ENCODE assay signal across 29 mouse cellular contexts in genomic region chr7:30518325-30518724, GRCm38 (mm10). TPM values are rescaled to one million over a fixed set of nuclear protein-coding genes. Genes with fewer than 3 reads are reported as not detected.
DNase-seq lines count a peak whose midpoint lies in the region; ATAC-seq and TF ChIP-seq lines count a peak whose summit lies in the region.
"Had no signal": no experiment of that assay in that cellular context is flagged by ENCODE, and none has a peak within 500 bp of the region (broad histone marks: within the 10 kb centered on the region; RNA-seq: fewer than 3 reads in every experiment).

No protein-coding gene starts in this region.

- ATAC-seq in granulocyte monocyte progenitor cell, adult 5-6 weeks (replicated peaks; ENCODE audit: poor library complexity, severe bottlenecking), result peak; percentile 14; the same call in 1 of the 2 replicates
- ATAC-seq: forebrain, embryonic 14.5 days had no signal

- H3K4me3 ChIP-seq in layer of hippocampus, adult 2 months, result no peak overlapping the region
- no peak overlapping the region for H3K4me3 ChIP-seq in testis, adult 2 months (ENCODE audit: control insufficient read depth, low read depth, low read length)
- H3K4me3 ChIP-seq in ES-E14 (ENCODE audit: insufficient read depth in 1 of 2, low read depth in 1 of 2, low read length in 2 of 2, poor library complexity in 1 of 2, severe bottlenecking in 1 of 2), result peak overlapping the region; percentile 2 to 13; a peak in 1 of 4 replicates
- H3K4me3 ChIP-seq: heart, embryonic 12.5 days; limb, embryonic 12.5 days; stomach, embryonic 15.5 days had no signal

- no peaks in the 10 kb centered on the region for H3K9me3 ChIP-seq in ES-E14 (ENCODE audit: control insufficient read depth, insufficient read depth, low read depth, low read length)
- H3K9me3 ChIP-seq: heart, embryonic 12.5 days; limb, embryonic 12.5 days; stomach, embryonic 15.5 days had no signal

- TF ChIP-seq CTCF in layer of hippocampus, adult 2 months (conservative IDR thresholded peaks at IDR 0.05), result peak; percentile 30
- TF ChIP-seq CTCF in testis, adult 2 months (IDR thresholded peaks at IDR 0.05; ENCODE audit: control insufficient read depth, insufficient read depth, insufficient replicate concordance, low read depth, low read length), result peak; percentile 11; the same call in 1 of the 2 replicates

- in situ Hi-C loops in ES-E14 (cut with MboI; ENCODE audit: low sequenced_read_pairs in 2 of 2, unreplicated experiment in 2 of 2), result no loop called here

- H3K27ac ChIP-seq in layer of hippocampus, adult 2 months, result no peak overlapping the region
- H3K27ac ChIP-seq in testis, adult 2 months (ENCODE audit: control insufficient read depth, insufficient read depth, low read depth, low read length), result no peak overlapping the region
- no peak overlapping the region for H3K27ac ChIP-seq in ES-E14 (ENCODE audit: insufficient read depth, low read depth, low read length, poor library complexity, severe bottlenecking)
- H3K27ac ChIP-seq: hindbrain, embryonic 14.5 days; limb, embryonic 12.5 days; stomach, embryonic 15.5 days had no signal

- no peaks in the 10 kb centered on the region for H3K36me3 ChIP-seq in testis, adult 2 months (ENCODE audit: control insufficient read depth, insufficient read depth, low read length)
- no peaks in the 10 kb centered on the region for H3K36me3 ChIP-seq in ES-E14 (ENCODE audit: control insufficient read depth, insufficient read depth, low read length, poor library complexity, severe bottlenecking)

- TF ChIP-seq POLR2A in testis, adult 2 months (IDR thresholded peaks at IDR 0.05; ENCODE audit: control insufficient read depth, low read depth, low read length), result no peak

- DNase-seq in layer of hippocampus, adult 2 months (ENCODE audit: low spot score in 2 of 2), result no peak
- DNase-seq in layer of hippocampus, postnatal 36 days, result no peak
- no peak for DNase-seq in testis, postnatal 10 days (ENCODE audit: low spot score)
- no peak for DNase-seq in ES-E14 (ENCODE audit: low read depth, low spot score)
- DNase-seq in embryo, embryonic 9.5 days (ENCODE audit: extremely low spot score), result no peak
- DNase-seq: adrenal gland, postnatal 36 days; cerebellum, adult 11 months; cerebellum, postnatal 14 days; gastrocnemius, postnatal 14 days; heart, adult 18-20 months; heart, postnatal 14 days; kidney, adult 8-10 months; kidney, postnatal 14 days; lung, postnatal 14 days had no signal

- no peak overlapping the region for H3K9ac ChIP-seq in ES-E14 (ENCODE audit: insufficient read depth, low read depth, low read length, poor library complexity, severe bottlenecking)
- H3K9ac ChIP-seq: heart, embryonic 12.5 days; hindbrain, embryonic 14.5 days; limb, embryonic 12.5 days; stomach, embryonic 15.5 days had no signal

- H3K4me1 ChIP-seq in testis, adult 2 months (ENCODE audit: control insufficient read depth, insufficient read depth, low read length), result peaks cover 23% of the 10 kb centered on the region
- peaks cover 2 to 4% of the 10 kb centered on the region in 2 experiments; a peak in 2 of 4 replicates for H3K4me1 ChIP-seq in ES-E14 (ENCODE audit: control insufficient read depth in 2 of 2, insufficient read depth in 2 of 2, low read length in 2 of 2, poor library complexity in 1 of 2)
- H3K4me1 ChIP-seq: heart, embryonic 12.5 days; limb, embryonic 12.5 days; stomach, embryonic 15.5 days had no signal

- no peaks in the 10 kb centered on the region for H3K27me3 ChIP-seq in testis, adult 2 months (ENCODE audit: control insufficient read depth, insufficient read depth, low read length)
- H3K27me3 ChIP-seq: limb, embryonic 12.5 days; stomach, embryonic 15.5 days had no signal

TF ChIP-seq in ES-E14, 5 proteins besides CTCF, POLR2A, EP300 and RAD21:
- no peak for TF ChIP-seq MAFK (IDR thresholded peaks at IDR 0.05; ENCODE audit: insufficient read depth, low read depth, low read length)
- TF ChIP-seq ZNF384 (IDR thresholded peaks at IDR 0.05; ENCODE audit: low read depth, low read length), result no peak
- no peak for TF ChIP-seq ZC3H11A (IDR thresholded peaks at IDR 0.05; ENCODE audit: borderline replicate concordance, low read depth, low read length)
- TF ChIP-seq CHD2 (IDR thresholded peaks at IDR 0.05; ENCODE audit: low read depth, low read length), result no peak
- no peak for TF ChIP-seq HCFC1 (IDR thresholded peaks at IDR 0.05; ENCODE audit: borderline replicate concordance, insufficient read depth, low read length)

RNA-seq across cellular contexts. Expression of gene Arhgap33, which starts 16.5 kb away (rescaled TPM):
- 100 to 1,000 TPM; 101 to 119 TPM for total RNA-seq in layer of hippocampus, adult 2 months (2021)
- total RNA-seq in layer of hippocampus, postnatal 36 days (2021), result 100 to 1,000 TPM; 104 to 111 TPM
- polyA plus RNA-seq in testis, adult 2 months (2012; rRNA removed), result 136 TPM in 2 replicates
- total RNA-seq in ES-E14 (2012; rRNA removed), result 1.0 and 1.4 TPM in 2 replicates
- total RNA-seq in granulocyte monocyte progenitor cell, adult 5-6 weeks (2014; fragmentation: Nextera tagmentation), result 7.0 and 8.6 TPM in 2 replicates
- 3.7 and 3.8 TPM in 2 replicates for total RNA-seq in granulocyte monocyte progenitor cell, adult 5-6 weeks (2017)

RNA-seq across cellular contexts. Expression of gene Prodh2, which starts 24.9 kb away (rescaled TPM):
- total RNA-seq in layer of hippocampus, adult 2 months (2021), result not detected
- total RNA-seq in layer of hippocampus, postnatal 36 days (2021), result under 1 TPM in 1 of 2 experiments, not detected in 1; 0.73 TPM
- 0.10 TPM in 1 of 2 replicates, not detected in the other for polyA plus RNA-seq in testis, adult 2 months (2012; rRNA removed)
- total RNA-seq in ES-E14 (2012; rRNA removed), result 0.80 and 0.90 TPM in 2 replicates
- 2.2 TPM in 1 of 2 replicates, not detected in the other for total RNA-seq in granulocyte monocyte progenitor cell, adult 5-6 weeks (2014; fragmentation: Nextera tagmentation)
- total RNA-seq in granulocyte monocyte progenitor cell, adult 5-6 weeks (2017), result not detected in 2 replicates
- total RNA-seq: gastrocnemius, postnatal 14 days; heart, adult 18-20 months; heart, postnatal 14 days; left cerebral cortex, postnatal 14 days; megakaryocyte progenitor cell, adult 5-6 weeks; midbrain, postnatal 0 days had no signal
- polyA plus RNA-seq: embryonic facial prominence, embryonic 14.5 days; forebrain, embryonic 14.5 days; limb, embryonic 12.5 days; midbrain, embryonic 11.5 days; midbrain, postnatal 0 days; neural tube, embryonic 14.5 days; thymus, postnatal 0 days; urinary bladder, adult 2 months had no signal

RNA-seq across cellular contexts. Expression of gene Hspb6, which starts 33.7 kb away (rescaled TPM):
- total RNA-seq in layer of hippocampus, adult 2 months (2021), result 1 to 10 TPM; 2.7 to 4.8 TPM
- total RNA-seq in layer of hippocampus, postnatal 36 days (2021), result 1 to 10 TPM; 3.3 to 3.7 TPM
- polyA plus RNA-seq in testis, adult 2 months (2012; rRNA removed), result 74.3 and 82.9 TPM in 2 replicates
- total RNA-seq in ES-E14 (2012; rRNA removed), result 1.6 and 4.1 TPM in 2 replicates
- total RNA-seq in granulocyte monocyte progenitor cell, adult 5-6 weeks (2014; fragmentation: Nextera tagmentation), result 3.8 and 14.9 TPM in 2 replicates
- total RNA-seq in granulocyte monocyte progenitor cell, adult 5-6 weeks (2017), result 3.6 and 3.9 TPM in 2 replicates

RNA-seq across cellular contexts. Expression of gene Proser3, which starts 33.8 kb away (rescaled TPM):
- 1 to 10 TPM; 4.0 to 4.1 TPM for total RNA-seq in layer of hippocampus, adult 2 months (2021)
- 1 to 10 TPM; 5.7 to 6.9 TPM for total RNA-seq in layer of hippocampus, postnatal 36 days (2021)
- 33.9 and 37.5 TPM in 2 replicates for polyA plus RNA-seq in testis, adult 2 months (2012; rRNA removed)
- 6.8 and 10.8 TPM in 2 replicates for total RNA-seq in ES-E14 (2012; rRNA removed)
- 7.3 and 15.8 TPM in 2 replicates for total RNA-seq in granulocyte monocyte progenitor cell, adult 5-6 weeks (2014; fragmentation: Nextera tagmentation)
- 2.8 and 9.2 TPM in 2 replicates for total RNA-seq in granulocyte monocyte progenitor cell, adult 5-6 weeks (2017)

RNA-seq across cellular contexts. Expression of gene Lin37, which starts 41.3 kb away (rescaled TPM):
- 10 to 100 TPM; 45.5 to 47.6 TPM for total RNA-seq in layer of hippocampus, adult 2 months (2021)
- total RNA-seq in layer of hippocampus, postnatal 36 days (2021), result 10 to 100 TPM; 46.4 to 50.1 TPM
- polyA plus RNA-seq in testis, adult 2 months (2012; rRNA removed), result 39.9 and 47.0 TPM in 2 replicates
- total RNA-seq in ES-E14 (2012; rRNA removed), result 12.4 and 15.8 TPM in 2 replicates
- total RNA-seq in granulocyte monocyte progenitor cell, adult 5-6 weeks (2014; fragmentation: Nextera tagmentation), result 45.4 and 96.9 TPM in 2 replicates
- 23.5 and 25.3 TPM in 2 replicates for total RNA-seq in granulocyte monocyte progenitor cell, adult 5-6 weeks (2017)

Comparison
In these comparisons a context has a peak if more than half of its experiments do, and no peak if none do; other contexts are left out.
1. H3K4me3 ChIP-seq: peak in ES-E14 (2 of 2); none in layer of hippocampus, adult 2 months (single experiment) and testis, adult 2 months (single experiment).
2. RNA of gene Arhgap33, which starts 16.5 kb away (total RNA-seq): 101 to 119 TPM in layer of hippocampus, adult 2 months and 104 to 111 TPM in layer of hippocampus, postnatal 36 days; 3.7 to 8.6 TPM in granulocyte monocyte progenitor cell, adult 5-6 weeks and 1.0 to 1.4 TPM in ES-E14; every median in the first group is over 10 times any median in the second.